Comparison of ENCODE assay signal across 8 mouse cellular contexts in genomic region chr11:80301316-80302045, GRCm38 (mm10). TPM values are rescaled to one million over a fixed set of nuclear protein-coding genes. Genes with fewer than 3 reads are reported as not detected.
DNase-seq lines count a peak whose midpoint lies in the region; ATAC-seq and TF ChIP-seq lines count a peak whose summit lies in the region.

No protein-coding gene starts in this region.

- H3K4me3 ChIP-seq in CH12.LX (replicated peaks in 1 of 3; ENCODE audit: low read depth in 2 of 3, low read length in 2 of 3, poor library complexity in 1 of 3), result peak overlapping the region; percentile 27 to 66 (median 52)
- peak overlapping the region; percentile 69 for H3K4me3 ChIP-seq in embryonic facial prominence, embryonic 12.5 days
- peak overlapping the region; percentile 70 for H3K4me3 ChIP-seq in heart, embryonic 13.5 days
- peak overlapping the region; percentile 71 for H3K4me3 ChIP-seq in kidney, postnatal 0 days (replicated peaks; ENCODE audit: low read depth, low read length)

- TF ChIP-seq EP300 in CH12.LX (IDR thresholded peaks at IDR 0.05; ENCODE audit: low read length), result no peak

- H3K9me3 ChIP-seq in CH12.LX (replicated peaks; ENCODE audit: low read length), result peaks cover 21% of the 10 kb centered on the region
- no peaks in the 10 kb centered on the region for H3K9me3 ChIP-seq in embryonic facial prominence, embryonic 12.5 days
- 0 out of 2 replicates have a peak, but pooled peaks cover 2% of the 10 kb centered on the region for H3K9me3 ChIP-seq in heart, embryonic 13.5 days
- H3K9me3 ChIP-seq in kidney, postnatal 0 days (replicated peaks; ENCODE audit: low read length), result no peaks in the 10 kb centered on the region

- H3K4me1 ChIP-seq in CH12.LX (ENCODE audit: control insufficient read depth in 1 of 2, insufficient read depth in 2 of 2), result peaks cover 0 to 31% of the 10 kb centered on the region in 2 experiments; a peak in 2 of 4 replicates
- H3K4me1 ChIP-seq in embryonic facial prominence, embryonic 12.5 days, result peaks cover 24% of the 10 kb centered on the region
- H3K4me1 ChIP-seq in heart, embryonic 13.5 days, result peaks cover 34% of the 10 kb centered on the region
- H3K4me1 ChIP-seq in kidney, postnatal 0 days (replicated peaks; ENCODE audit: insufficient read depth, low read length), result peaks cover 9% of the 10 kb centered on the region; the same call in 1 of the 2 replicates

- dilution Hi-C loops in CH12.LX (cut with MboI; ENCODE audit: extremely low pct_ligation_motif_present, extremely low pct_unique_long_range_greater_than_20kb, low sequenced_read_pairs), result no loop called here

- H3K9ac ChIP-seq in CH12.LX (ENCODE audit: insufficient read depth, low read depth), result peak overlapping the region; percentile 49; the same call in 1 of the 2 replicates
- peak overlapping the region; percentile 53 for H3K9ac ChIP-seq in embryonic facial prominence, embryonic 12.5 days
- H3K9ac ChIP-seq in heart, embryonic 13.5 days, result peak overlapping the region; percentile 80
- peak overlapping the region; percentile 57 for H3K9ac ChIP-seq in kidney, postnatal 0 days (ENCODE audit: low read depth, low read length)

- no peaks in the 10 kb centered on the region for H3K36me3 ChIP-seq in CH12.LX (replicated peaks in 1 of 2; ENCODE audit: control insufficient read depth in 1 of 2, insufficient read depth in 1 of 2, low read length in 1 of 2)
- H3K36me3 ChIP-seq in embryonic facial prominence, embryonic 12.5 days, result no peaks in the 10 kb centered on the region
- H3K36me3 ChIP-seq in heart, embryonic 13.5 days, result no peaks in the 10 kb centered on the region
- H3K36me3 ChIP-seq in kidney, postnatal 0 days (ENCODE audit: insufficient read depth, low read length), result no peaks in the 10 kb centered on the region

- H3K4me2 ChIP-seq in CH12.LX (ENCODE audit: insufficient read depth, low read depth, poor library complexity, severe bottlenecking), result peak overlapping the region; percentile 88
- peak overlapping the region; percentile 99 for H3K4me2 ChIP-seq in embryonic facial prominence, embryonic 12.5 days (replicated peaks)
- peak overlapping the region; percentile 100 for H3K4me2 ChIP-seq in heart, embryonic 13.5 days
- H3K4me2 ChIP-seq in kidney, postnatal 0 days (ENCODE audit: low read length), result peak overlapping the region; percentile 93

- TF ChIP-seq CTCF in CH12.LX (conservative IDR thresholded peaks at IDR 0.05 in 1 of 2, IDR thresholded peaks at IDR 0.05 in 1 of 2; ENCODE audit: low read depth in 2 of 2, low read length in 2 of 2), result peak in 1 of 2 experiments; percentile 70; a peak in 2 of 4 replicates
- peak; percentile 60 for TF ChIP-seq CTCF in kidney, postnatal 0 days (IDR thresholded peaks at IDR 0.05; ENCODE audit: low read depth)

- no peak for TF ChIP-seq POLR2A in CH12.LX (IDR thresholded peaks at IDR 0.05; ENCODE audit: low read depth, low read length)

- peak; percentile 62 for DNase-seq in CH12.LX (ENCODE audit: extremely low read depth)
- peak; percentile 69 for DNase-seq in adrenal gland, adult 2 months
- DNase-seq in kidney, postnatal 0 days (ENCODE audit: low spot score), result peak; percentile 65
- DNase-seq in lung, postnatal 10 days, result peak; percentile 71
- DNase-seq in retina, embryonic 14.5 days (ENCODE audit: low spot score), result peak; percentile 84
- no peak for DNase-seq in natural killer cell, adult 2 months (ENCODE audit: low spot score in 2 of 2)

- H3K79me2 ChIP-seq in CH12.LX (replicated peaks; ENCODE audit: control insufficient read depth, extremely low read depth, insufficient read depth, poor library complexity, severe bottlenecking), result no peaks in the 10 kb centered on the region

- in situ Hi-C loops in CH12.LX (cut with MboI; ENCODE audit: low pct_ligation_motif_present, low pct_unique_long_range_greater_than_20kb, low sequenced_read_pairs), result no loop called here

- WGBS in embryonic facial prominence, embryonic 12.5 days, result under 1% methylated on average over 53 of the region's 53 CpGs
- under 1% methylated on average over 47 of the region's 53 CpGs for WGBS in heart, embryonic 13.5 days
- WGBS in kidney, postnatal 0 days, result under 1% methylated on average over 49 of the region's 53 CpGs

- H3K27ac ChIP-seq in CH12.LX (ENCODE audit: insufficient read depth, low read depth), result no peak overlapping the region
- H3K27ac ChIP-seq in embryonic facial prominence, embryonic 12.5 days, result no peak overlapping the region
- 0 out of 2 replicates have a peak overlapping the region, but pooled peaks have one; percentile 5 for H3K27ac ChIP-seq in heart, embryonic 13.5 days (replicated peaks)
- no peak overlapping the region; the same call in 1 of the 2 replicates for H3K27ac ChIP-seq in kidney, postnatal 0 days

- ATAC-seq in embryonic facial prominence, embryonic 12.5 days (ENCODE audit: insufficient number of reproducible peaks, insufficient read depth, low FRiP score, low TSS enrichment), result 0 out of 2 replicates have a peak, but pooled peaks have one; percentile 32
- no peak for ATAC-seq in heart, embryonic 13.5 days (ENCODE audit: extremely low read depth, insufficient number of reproducible peaks, low FRiP score, low TSS enrichment)
- ATAC-seq in kidney, postnatal 0 days (replicated peaks; ENCODE audit: low FRiP score, low read depth), result 0 out of 2 replicates have a peak, but pooled peaks have one; percentile 17

- TF ChIP-seq RAD21 in CH12.LX (IDR thresholded peaks at IDR 0.05; ENCODE audit: low read depth, low read length), result peak; percentile 4

- peaks cover 44% of the 10 kb centered on the region for H3K27me3 ChIP-seq in CH12.LX (replicated peaks)
- H3K27me3 ChIP-seq in embryonic facial prominence, embryonic 12.5 days, result peaks cover 58% of the 10 kb centered on the region
- H3K27me3 ChIP-seq in heart, embryonic 13.5 days (replicated peaks), result peaks cover 79% of the 10 kb centered on the region
- H3K27me3 ChIP-seq in kidney, postnatal 0 days (ENCODE audit: insufficient read depth, low read length), result peaks cover 9% of the 10 kb centered on the region; the same call in 1 of the 2 replicates

TF ChIP-seq in CH12.LX, 34 proteins besides CTCF, POLR2A, EP300 and RAD21:
- TF ChIP-seq TBP (conservative IDR thresholded peaks at IDR 0.05; ENCODE audit: low read depth, low read length) (no peak), MXI1 (IDR thresholded peaks at IDR 0.05; ENCODE audit: low read depth, low read length) (peak; percentile 8; the same call in 1 of the 2 replicates), BHLHE40 (IDR thresholded peaks at IDR 0.05; ENCODE audit: low read depth, low read length) (0 out of 2 replicates have a peak, but pooled peaks have one; percentile 3), MAZ (IDR thresholded peaks at IDR 0.05; ENCODE audit: low read depth, low read length) (peak; percentile 85), SMC3 (IDR thresholded peaks at IDR 0.05; ENCODE audit: low read depth, low read length) (peak; percentile 37), MYC (IDR thresholded peaks at IDR 0.05; ENCODE audit: low read depth, low read length) (no peak), ETS1 (conservative IDR thresholded peaks at IDR 0.05; ENCODE audit: low read depth, low read length) (0 out of 2 replicates have a peak, but pooled peaks have one; percentile 7)

RNA-seq across cellular contexts. Expression of gene Rhbdl3, which starts 0.8 kb away (rescaled TPM):
- 0.88 and 1.4 TPM in 2 replicates for total RNA-seq in CH12.LX (2012; rRNA removed)
- total RNA-seq in CH12.LX (2014; rRNA removed), result 0.34 and 0.46 TPM in 2 replicates
- 0.46 and 0.70 TPM in 2 replicates for polyA plus RNA-seq in CH12.LX (2012; ENCODE audit: insufficient read length, low read depth)
- total RNA-seq in adrenal gland, adult 2 months (2021), result 1 to 10 TPM; 1.3 to 4.9 TPM
- polyA plus RNA-seq in adrenal gland, adult 2 months (2012; rRNA removed), result 1.3 and 2.6 TPM in 2 replicates
- 6.4 and 7.0 TPM in 2 replicates for polyA plus RNA-seq in embryonic facial prominence, embryonic 12.5 days (2016; fragmentation: Nextera tagmentation; extraction: Ambion mirVana)
- 0.71 and 0.79 TPM in 2 replicates for polyA plus RNA-seq in heart, embryonic 13.5 days (2015; fragmentation: Nextera tagmentation; extraction: Ambion mirVana)
- 1.5 and 2.1 TPM in 2 replicates for polyA plus RNA-seq in kidney, postnatal 0 days (2015; fragmentation: Nextera tagmentation; extraction: Ambion mirVana)

Comparison
In these comparisons a context has a peak if more than half of its experiments do, and no peak if none do; other contexts are left out.
1. DNase-seq: peak in CH12.LX (single experiment), adrenal gland, adult 2 months (single experiment), kidney, postnatal 0 days (single experiment), lung, postnatal 10 days (single experiment) and retina, embryonic 14.5 days (single experiment); none in natural killer cell, adult 2 months (0 of 2).
2. Peak in every context shown above with its lines, with median percentiles within 50 percentile points of each other: H3K4me2 ChIP-seq, H3K4me3 ChIP-seq and H3K9ac ChIP-seq.